Mouse (Mus musculus) neural tube, embryonic 12.5 days (tissue): ENCODE data around the gene Wdfy4. TPM values are rescaled to one million over a fixed set of nuclear protein-coding genes. Genes with fewer than 3 reads are reported as not detected.

Source experiments
- ATAC-seq: fragments of 200-750 bp; cut with Nextera tagmentation; 2 replicates; pipeline ENCODE4 v1.8.0; 2017; ENCODE audit warnings: low read depth, mild to moderate bottlenecking, moderate TSS enrichment, moderate library complexity; ENCODE audit not compliant: low FRiP score
- H3K27ac ChIP-seq: fragments of 300-500 bp; sonication (generic); 2 replicates; pipeline ENCODE4 v1.5.1; 2016
- H3K27me3 ChIP-seq: fragments of 300-500 bp; sonication (generic); replicated peaks from 2 replicates; pipeline ENCODE4 v1.6.1; 2016; ENCODE audit warnings: mild to moderate bottlenecking
- H3K36me3 ChIP-seq: fragments of 300-500 bp; sonication (generic); 2 replicates; pipeline ENCODE4 v1.6.1; 2016; ENCODE audit warnings: mild to moderate bottlenecking
- H3K4me1 ChIP-seq: fragments of 300-500 bp; sonication (generic); 2 replicates; pipeline ENCODE4 v1.6.1; 2016
- H3K4me2 ChIP-seq: fragments of 300-500 bp; sonication (generic); replicated peaks from 2 replicates; pipeline ENCODE4 v1.6.1; 2016; ENCODE audit warnings: mild to moderate bottlenecking
- H3K4me3 ChIP-seq: fragments of 300-500 bp; sonication (generic); 2 replicates; pipeline ENCODE4 v1.5.1; 2016
- H3K9ac ChIP-seq: fragments of 300-500 bp; sonication (generic); 2 replicates; pipeline ENCODE4 v1.6.1; 2016; ENCODE audit warnings: mild to moderate bottlenecking
- H3K9me3 ChIP-seq: fragments of 300-500 bp; sonication (generic); 2 replicates; pipeline ENCODE4 v1.6.1; 2016; ENCODE audit warnings: mild to moderate bottlenecking
- WGBS: fragments of 180-500 bp; shearing (Covaris S2); methylation state at CpG from one replicate; pipeline ENCODE4 v1.1.7; 2016; 5-methylcytosine and 5-hydroxymethylcytosine counted together
- polyA plus RNA-seq: library from polyadenylated mRNA; unstranded; fragments of >200 nt; fragmentation: Nextera tagmentation; extraction: Ambion mirVana; gene quantifications from 2 replicates; pipeline ENCODE4 v1.2.1, GENCODE M21; 2016

Gene Wdfy4
- polyA plus RNA-seq, 1 experiment from 2014 or later, result 0.62 TPM

- no peak overlapping the region for H3K27ac ChIP-seq
- no peak overlapping the region for H3K4me2 ChIP-seq
- H3K27me3 ChIP-seq, result peaks cover 11% of the 10 kb centered on the region; the same call in 1 of the 2 replicates
- 87% methylated on average over 8 of the region's 8 CpGs for WGBS
- ATAC-seq, result no peak
- H3K36me3 ChIP-seq, result no peaks in the 10 kb centered on the region
- H3K9ac ChIP-seq, result no peak overlapping the region
- H3K9me3 ChIP-seq, result no peaks in the 10 kb centered on the region
- peaks cover 6% of the 10 kb centered on the region; the same call in 1 of the 2 replicates for H3K4me1 ChIP-seq
- no peak overlapping the region for H3K4me3 ChIP-seq
Measured at GRCm38 (mm10) chr14:33210806-33211205, 25.5 kb upstream of the Wdfy4 start.

- H3K36me3 ChIP-seq, result no peaks in the 10 kb centered on the region
- 0 out of 2 replicates have a peak, but pooled peaks cover 4% of the 10 kb centered on the region for H3K27me3 ChIP-seq
- no peaks in the 10 kb centered on the region for H3K4me1 ChIP-seq
- H3K9me3 ChIP-seq, result no peaks in the 10 kb centered on the region
- 43% methylated on average over 5 of the region's 5 CpGs for WGBS
- no peak overlapping the region for H3K27ac ChIP-seq
- no peak overlapping the region for H3K4me3 ChIP-seq
- no peak overlapping the region for H3K9ac ChIP-seq
- H3K4me2 ChIP-seq, result no peak overlapping the region
- ATAC-seq, result no peak
Measured at GRCm38 (mm10) chr14:33208331-33208730, 23.0 kb upstream of the Wdfy4 start.

GRCm38 (mm10) chr14:33207011-33207410 is 21.7 kb upstream of the Wdfy4 start:
- H3K4me1 ChIP-seq, result no peaks in the 10 kb centered on the region
- no peak overlapping the region for H3K4me2 ChIP-seq
- no peaks in the 10 kb centered on the region for H3K27me3 ChIP-seq
- 18% methylated on average over 2 of the region's 2 CpGs for WGBS
- H3K4me3 ChIP-seq, result no peak overlapping the region
- no peak overlapping the region for H3K9ac ChIP-seq
- no peaks in the 10 kb centered on the region for H3K9me3 ChIP-seq
- H3K27ac ChIP-seq, result no peak overlapping the region
- no peak for ATAC-seq
- no peaks in the 10 kb centered on the region for H3K36me3 ChIP-seq

- no peaks in the 10 kb centered on the region for H3K27me3 ChIP-seq
- WGBS, result 51% methylated on average over 19 of the region's 24 CpGs
- peak overlapping the region; percentile 53 for H3K4me2 ChIP-seq
- no peaks in the 10 kb centered on the region for H3K4me1 ChIP-seq
- no peak overlapping the region for H3K27ac ChIP-seq
- peak overlapping the region; percentile 5; the same call in 1 of the 2 replicates for H3K4me3 ChIP-seq
- H3K36me3 ChIP-seq, result no peaks in the 10 kb centered on the region
- ATAC-seq, result peak; percentile 37; the same call in 1 of the 2 replicates
- no peaks in the 10 kb centered on the region for H3K9me3 ChIP-seq
- no peak overlapping the region for H3K9ac ChIP-seq
Measured at GRCm38 (mm10) chr14:33205280-33205965, 20.1 kb upstream of the Wdfy4 start.

- ATAC-seq, result no peak
- no peak overlapping the region for H3K4me2 ChIP-seq
- no peaks in the 10 kb centered on the region for H3K36me3 ChIP-seq
- H3K4me3 ChIP-seq, result no peak overlapping the region
- H3K27ac ChIP-seq, result no peak overlapping the region
- H3K9ac ChIP-seq, result no peak overlapping the region
- no peaks in the 10 kb centered on the region for H3K4me1 ChIP-seq
- no peaks in the 10 kb centered on the region for H3K27me3 ChIP-seq
- H3K9me3 ChIP-seq, result no peaks in the 10 kb centered on the region
- WGBS, result 87% methylated on average over 14 of the region's 14 CpGs
Measured at GRCm38 (mm10) chr14:33203777-33204176, 18.5 kb upstream of the Wdfy4 start.

GRCm38 (mm10) chr14:33202885-33203284 is 17.6 kb upstream of the Wdfy4 start:
- no peaks in the 10 kb centered on the region for H3K4me1 ChIP-seq
- no peak for ATAC-seq
- WGBS, result 81% methylated on average over 6 of the region's 6 CpGs

GRCm38 (mm10) chr14:33202161-33202560 is 16.9 kb upstream of the Wdfy4 start:
- Histone ChIP-seq H3K36me3 (no peaks in the 10 kb centered on the region), H3K9ac (no peak overlapping the region), H3K9me3 (no peaks in the 10 kb centered on the region), H3K27me3 (no peaks in the 10 kb centered on the region), H3K4me2 (no peak overlapping the region), H3K4me3 (no peak overlapping the region), H3K27ac (no peak overlapping the region), H3K4me1 (no peaks in the 10 kb centered on the region)
- no peak for ATAC-seq
- WGBS, result 80% methylated on average over 4 of the region's 4 CpGs

More at GRCm38 (mm10) chr14:33202885-33203284, 17.6 kb upstream of the Wdfy4 start:
- no peak overlapping the region for H3K27ac ChIP-seq
- H3K27me3 ChIP-seq, result no peaks in the 10 kb centered on the region
- no peaks in the 10 kb centered on the region for H3K36me3 ChIP-seq
- H3K9ac ChIP-seq, result no peak overlapping the region
- H3K9me3 ChIP-seq, result no peaks in the 10 kb centered on the region
- H3K4me3 ChIP-seq, result no peak overlapping the region
- H3K4me2 ChIP-seq, result no peak overlapping the region

- WGBS, result 75% methylated on average over 3 of the region's 3 CpGs
- no peak overlapping the region for H3K4me2 ChIP-seq
- ATAC-seq, result no peak
- H3K9me3 ChIP-seq, result no peaks in the 10 kb centered on the region
- H3K27me3 ChIP-seq, result no peaks in the 10 kb centered on the region
- no peak overlapping the region for H3K9ac ChIP-seq
- no peaks in the 10 kb centered on the region for H3K4me1 ChIP-seq
- H3K4me3 ChIP-seq, result no peak overlapping the region
- H3K36me3 ChIP-seq, result no peaks in the 10 kb centered on the region
- no peak overlapping the region for H3K27ac ChIP-seq
Measured at GRCm38 (mm10) chr14:33194241-33194640, 8.9 kb upstream of the Wdfy4 start.

- Histone ChIP-seq H3K4me3 (no peak overlapping the region), H3K27me3 (no peaks in the 10 kb centered on the region), H3K9ac (no peak overlapping the region), H3K4me1 (no peaks in the 10 kb centered on the region), H3K27ac (no peak overlapping the region), H3K9me3 (no peaks in the 10 kb centered on the region), H3K4me2 (no peak overlapping the region), H3K36me3 (no peaks in the 10 kb centered on the region)
- no peak for ATAC-seq
Measured at GRCm38 (mm10) chr14:33193762-33194161, 8.5 kb upstream of the Wdfy4 start.

- Histone ChIP-seq H3K4me1 (no peaks in the 10 kb centered on the region), H3K27me3 (no peaks in the 10 kb centered on the region), H3K27ac (no peak overlapping the region), H3K4me2 (no peak overlapping the region), H3K36me3 (no peaks in the 10 kb centered on the region), H3K9ac (no peak overlapping the region), H3K9me3 (no peaks in the 10 kb centered on the region), H3K4me3 (no peak overlapping the region)
- 80% methylated on average over 1 of the region's 1 CpGs for WGBS
- no peak for ATAC-seq
Measured at GRCm38 (mm10) chr14:33190646-33191045, 5.3 kb upstream of the Wdfy4 start.

GRCm38 (mm10) chr14:33189849-33190423 is 4.6 kb upstream of the Wdfy4 start:
- Histone ChIP-seq H3K9me3 (no peaks in the 10 kb centered on the region), H3K9ac (no peak overlapping the region), H3K4me1 (no peaks in the 10 kb centered on the region), H3K4me2 (no peak overlapping the region), H3K4me3 (no peak overlapping the region), H3K36me3 (no peaks in the 10 kb centered on the region), H3K27me3 (no peaks in the 10 kb centered on the region), H3K27ac (no peak overlapping the region)
- WGBS, result 93% methylated on average over 21 of the region's 21 CpGs
- no peak for ATAC-seq

- H3K4me2 ChIP-seq, result no peak overlapping the region
- no peaks in the 10 kb centered on the region for H3K4me1 ChIP-seq
- no peak overlapping the region for H3K9ac ChIP-seq
- H3K27ac ChIP-seq, result no peak overlapping the region
- no peak overlapping the region for H3K4me3 ChIP-seq
- no peak for ATAC-seq
- 67% methylated on average over 10 of the region's 10 CpGs for WGBS
- no peaks in the 10 kb centered on the region for H3K36me3 ChIP-seq
- no peaks in the 10 kb centered on the region for H3K9me3 ChIP-seq
- no peaks in the 10 kb centered on the region for H3K27me3 ChIP-seq
Measured at GRCm38 (mm10) chr14:33189230-33189629, 3.9 kb upstream of the Wdfy4 start.

GRCm38 (mm10) chr14:33187201-33187600 is 1.9 kb upstream of the Wdfy4 start:
- Histone ChIP-seq H3K27ac (no peak overlapping the region), H3K27me3 (no peaks in the 10 kb centered on the region), H3K36me3 (no peaks in the 10 kb centered on the region), H3K4me1 (no peaks in the 10 kb centered on the region), H3K9me3 (no peaks in the 10 kb centered on the region), H3K9ac (no peak overlapping the region), H3K4me3 (no peak overlapping the region), H3K4me2 (no peak overlapping the region)
- 41% methylated on average over 4 of the region's 4 CpGs for WGBS
- ATAC-seq, result no peak
